Mouse (Mus musculus) erythroblast, embryonic 14.5 days (primary cell): ENCODE data around the gene Smtn.

Experiments used
- GATA1 ChIP-seq: IDR thresholded peaks from 2 replicates; pipeline ENCODE4 v1.6.1; 2012; ENCODE audit warnings: low read length, inconsistent platforms, mixed read lengths
- TAL1 ChIP-seq: IDR thresholded peaks from 3 replicates; pipeline ENCODE4 v1.6.1; 2012; ENCODE audit warnings: low read length, inconsistent platforms, mixed read lengths

- no peak for TF ChIP-seq GATA1
- TF ChIP-seq TAL1, result no peak
These were observed 1.5 kb upstream of the Smtn start for GRCm38 (mm10) chr11:3541932-3542331.
